Mouse (Mus musculus) gastrocnemius, adult 2 months (tissue): ENCODE results near the gene Mef2b. TPM values are rescaled to one million over a fixed set of nuclear protein-coding genes. Genes with fewer than 3 reads are reported as not detected.

Experiments used
- DNase-seq: peaks from one replicate; pipeline ENCODE4 v3.0.0; 2022
- H3K27ac ChIP-seq: fragments of 200-600 bp; 2 replicates; pipeline ENCODE4 v1.8.1; 2022; ENCODE audit warnings: mild to moderate bottlenecking
- H3K4me3 ChIP-seq: fragments of 200-600 bp; 2 replicates; pipeline ENCODE4 v1.8.1; 2022; ENCODE audit warnings: mild to moderate bottlenecking, moderate library complexity
- CTCF ChIP-seq: fragments of 200-600 bp; IDR thresholded peaks from 2 replicates; pipeline ENCODE4 v1.8.1; 2022; ENCODE audit warnings: antibody characterized with exemption, mild to moderate bottlenecking, moderate library complexity
- intact Hi-C: fragments of 180-260 bp; cut with DNase I; formaldehyde crosslinking; loops from one replicate; pipeline ENCODE4 v1.15.1; 2025
- total RNA-seq, 2 experiments: library from RNA; stranded (reverse); gene quantifications; 2 replicates each; pipeline ENCODE4 v1.2.3; 2021

The Mef2b gene
- total RNA-seq, 2 experiments from 2014 or later, result 0.31 to 0.56 TPM

DNA sequence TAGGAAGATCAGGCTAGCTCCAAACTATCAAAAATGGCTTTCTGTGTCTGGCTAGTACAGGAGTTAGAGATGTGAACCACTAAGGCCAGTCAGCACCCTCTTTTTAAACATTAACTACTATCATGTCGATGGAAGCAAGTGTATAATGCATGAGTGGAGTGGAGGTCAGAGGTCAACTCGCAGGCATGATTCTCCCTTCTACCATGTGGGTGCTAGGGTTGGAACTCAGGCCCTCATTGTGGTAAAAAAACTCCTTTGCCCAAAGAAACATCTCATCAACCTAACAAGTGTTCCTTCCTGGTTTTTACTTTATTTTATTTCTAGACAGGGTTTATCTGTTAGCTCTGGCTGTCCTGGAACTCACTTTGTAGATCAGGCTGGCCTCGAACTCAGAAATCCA, 31.2 kb downstream of the Mef2b start:
- no peak for DNase-seq
- intact Hi-C loops, result loop anchor here (5.0 kb wide), 1 partner anchor 248 kb away; no protein-coding TSS in a partner anchor
- TF ChIP-seq CTCF, result no peak
- Histone ChIP-seq H3K4me3 (no peak overlapping the region), H3K27ac (no peak overlapping the region)

GRCm38 (mm10) chr8:70171240-70171639, 31.7 kb downstream of the Mef2b start:
- TF ChIP-seq CTCF, result no peak
- no peak for DNase-seq
- intact Hi-C loops, result loop anchor here (5.0 kb wide), 1 partner anchor 249 kb away; no protein-coding TSS in a partner anchor
- H3K27ac ChIP-seq, result no peak overlapping the region
- H3K4me3 ChIP-seq, result no peak overlapping the region

DNA sequence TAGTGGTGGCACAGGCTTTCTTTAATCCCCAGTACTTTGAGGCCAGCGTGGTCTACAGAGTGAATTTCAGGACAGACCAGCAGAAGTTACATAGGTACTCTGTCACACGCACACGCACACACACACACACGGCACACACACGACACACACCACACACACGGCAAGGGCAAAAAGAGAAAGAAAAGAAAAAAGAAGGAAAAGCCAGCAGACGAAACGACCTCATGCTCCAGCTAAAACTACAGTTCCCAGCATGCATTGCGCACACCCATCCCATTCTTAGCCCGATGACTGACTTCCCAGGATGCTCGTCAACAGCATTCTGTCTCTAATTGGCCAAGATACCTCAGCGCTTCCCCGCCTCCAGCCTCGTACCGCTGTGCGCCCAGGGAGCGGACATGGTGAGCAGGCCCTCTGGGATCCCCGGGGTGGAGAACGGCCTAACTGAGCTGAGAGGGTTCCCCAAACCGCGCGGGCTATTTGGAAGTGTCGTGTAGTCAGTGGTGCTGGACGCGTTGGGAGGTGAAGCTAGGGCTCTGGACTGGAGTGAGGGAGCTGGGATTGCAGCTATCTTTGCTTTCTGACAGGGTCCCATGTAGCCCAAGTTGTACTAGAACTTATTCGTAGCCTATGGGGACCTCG, 32.7 kb downstream of the Mef2b start, which contains the start of gene Tmem161a:
TSS of gene Tmem161a (plus strand) at position 314 of the 639 bp plus-strand sequence.
- peak; percentile 94 for DNase-seq
- Histone ChIP-seq H3K27ac (peak within 1 kb of the TSS; percentile 95), H3K4me3 (peak within 1 kb of the TSS; percentile 91)
- intact Hi-C loops, result loop anchor here (2.0 to 5.0 kb wide), 2 partner anchors 33 to 250 kb away; partner anchors contain the start of genes Borcs8, Mef2b and Rfxank
- 0 out of 2 replicates have a peak, but pooled peaks have one; percentile 2 for TF ChIP-seq CTCF

DNA sequence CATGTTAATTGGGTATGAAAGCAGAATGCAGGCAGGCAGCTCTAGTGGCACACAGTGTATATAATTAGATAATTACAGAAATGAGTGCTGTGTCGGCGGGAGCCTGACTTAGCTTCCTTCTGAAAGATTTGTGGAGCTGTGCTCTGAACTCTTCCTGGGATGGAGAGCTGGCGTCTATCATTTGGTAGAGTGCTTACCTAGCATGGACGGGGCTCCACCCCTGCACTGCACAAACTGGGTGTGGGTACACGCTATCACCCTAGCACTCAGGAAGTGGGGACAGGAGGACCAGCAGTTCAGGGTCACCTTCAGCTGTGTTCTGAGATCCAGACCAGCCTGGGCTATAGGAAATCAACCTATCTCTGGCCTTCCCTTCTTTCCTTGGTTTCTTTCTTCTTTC, 33.8 kb downstream of the Mef2b start:
- no peak for DNase-seq
- intact Hi-C loops, result loop anchor here (2.0 to 5.0 kb wide), 2 partner anchors 35 to 251 kb away; partner anchors contain the start of genes Borcs8, Mef2b and Rfxank
- TF ChIP-seq CTCF, result no peak
- Histone ChIP-seq H3K4me3 (peak overlapping the region; percentile 19; the same call in 1 of the 2 replicates), H3K27ac (no peak overlapping the region)

GRCm38 (mm10) chr8:70174079-70174478, 34.6 kb downstream of the Mef2b start:
- intact Hi-C loops, result loop anchor here (5.0 kb wide), 1 partner anchor 252 kb away; no protein-coding TSS in a partner anchor
- no peak overlapping the region for H3K4me3 ChIP-seq
- DNase-seq, result no peak
- no peak for TF ChIP-seq CTCF
- no peak overlapping the region for H3K27ac ChIP-seq

GRCm38 (mm10) chr8:70178231-70178630, 38.7 kb downstream of the Mef2b start:
- H3K4me3 ChIP-seq, result no peak overlapping the region
- DNase-seq, result no peak
- intact Hi-C loops, result loop anchor here (1.0 kb wide), 1 partner anchor 45 kb away; no protein-coding TSS in a partner anchor
- no peak overlapping the region for H3K27ac ChIP-seq
- TF ChIP-seq CTCF, result no peak

GRCm38 (mm10) chr8:70179082-70179481, 39.6 kb downstream of the Mef2b start:
- no peak for DNase-seq
- no peak overlapping the region for H3K4me3 ChIP-seq
- no peak overlapping the region for H3K27ac ChIP-seq
- intact Hi-C loops, result no loop called here
- peak; percentile 65 for TF ChIP-seq CTCF

DNA sequence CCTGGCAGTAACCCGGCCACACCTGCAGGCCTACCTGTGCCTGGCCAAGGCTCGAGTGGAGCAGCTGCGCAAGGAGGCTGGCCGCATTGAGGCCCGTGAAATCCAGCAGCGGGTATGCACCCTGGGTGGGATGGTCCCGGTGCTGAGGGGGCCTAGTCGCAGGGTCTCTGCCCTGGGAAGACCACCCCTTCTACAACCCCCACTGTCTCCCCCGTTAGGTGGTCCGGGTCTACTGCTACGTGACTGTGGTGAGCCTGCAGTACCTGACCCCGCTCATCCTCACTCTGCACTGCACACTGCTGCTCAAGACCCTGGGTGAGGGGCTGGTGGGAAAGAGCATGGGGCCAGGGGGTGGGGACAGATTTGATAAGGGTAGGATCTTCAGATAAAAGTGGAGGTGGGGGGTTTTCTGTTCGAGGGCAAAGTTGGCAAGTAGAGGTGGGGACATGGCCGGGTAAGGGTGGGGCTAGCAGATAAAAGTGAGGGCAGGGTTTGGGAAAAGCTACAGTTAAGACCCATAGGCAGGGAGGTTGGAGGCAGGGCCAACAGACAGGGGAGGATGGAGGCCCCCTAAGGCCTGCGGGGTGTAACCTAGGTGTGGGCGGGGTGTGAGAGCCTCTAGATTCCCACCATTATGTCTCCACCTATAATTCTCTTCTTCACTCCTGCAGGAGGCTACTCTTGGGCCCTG, 41.8 kb downstream of the Mef2b start:
- intact Hi-C loops, result no loop called here
- DNase-seq, result no peak
- H3K27ac ChIP-seq, result no peak overlapping the region

GRCm38 (mm10) chr8:70181903-70182252, 42.4 kb downstream of the Mef2b start:
- no peak for TF ChIP-seq CTCF
- no peak for DNase-seq
- no peak overlapping the region for H3K4me3 ChIP-seq
- H3K27ac ChIP-seq, result peak overlapping the region; percentile 8; the same call in 1 of the 2 replicates
- intact Hi-C loops, result no loop called here

More for the DNA sequence above, 41.8 kb downstream of the Mef2b start:
- no peak overlapping the region for H3K4me3 ChIP-seq
- no peak for TF ChIP-seq CTCF

DNA sequence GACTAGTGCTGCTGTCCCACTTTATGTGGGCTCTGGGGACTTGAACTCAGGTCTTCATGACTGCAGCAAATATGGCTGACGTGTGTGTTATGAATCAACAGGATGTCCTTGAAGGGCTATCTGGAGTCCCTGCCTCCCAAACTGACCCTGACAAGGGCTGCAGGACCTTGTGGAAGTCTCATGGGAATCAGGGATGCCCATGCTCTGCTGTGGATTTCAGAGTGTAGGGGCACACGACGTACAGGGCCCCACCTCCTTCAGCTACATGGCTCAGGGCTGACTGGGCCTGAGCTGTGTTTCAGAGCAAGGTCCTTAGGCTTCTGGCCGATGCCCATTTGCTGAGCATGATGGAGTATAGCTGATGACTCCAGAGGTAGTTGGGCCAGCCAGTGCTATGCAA, 43.7 kb downstream of the Mef2b start:
- no peak overlapping the region for H3K4me3 ChIP-seq
- H3K27ac ChIP-seq, result peak overlapping the region; percentile 50
- peak; percentile 48 for DNase-seq
- intact Hi-C loops, result no loop called here
- no peak for TF ChIP-seq CTCF

DNA sequence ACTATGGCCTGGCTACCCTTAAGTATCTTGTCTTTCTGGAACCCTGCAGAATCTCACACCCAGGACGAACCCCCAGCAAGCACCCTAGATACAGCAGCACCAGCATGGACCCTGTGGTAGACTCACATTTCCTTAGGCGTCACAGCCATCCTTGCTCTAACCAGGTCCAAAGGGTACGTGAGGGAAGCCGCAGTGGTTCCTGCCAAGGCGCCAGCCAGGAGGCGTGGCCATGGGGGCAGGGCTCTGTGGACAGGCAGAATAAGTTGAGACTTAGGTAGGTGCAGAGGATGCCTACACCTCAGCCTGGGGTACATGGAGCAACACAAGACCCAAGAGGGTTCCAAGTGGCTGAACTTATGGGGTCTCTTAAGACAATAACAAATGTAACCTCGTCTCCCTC, 49.2 kb downstream of the Mef2b start:
- no peak overlapping the region for H3K27ac ChIP-seq
- DNase-seq, result peak; percentile 54
- TF ChIP-seq CTCF, result no peak
- no peak overlapping the region for H3K4me3 ChIP-seq
- intact Hi-C loops, result no loop called here

DNA sequence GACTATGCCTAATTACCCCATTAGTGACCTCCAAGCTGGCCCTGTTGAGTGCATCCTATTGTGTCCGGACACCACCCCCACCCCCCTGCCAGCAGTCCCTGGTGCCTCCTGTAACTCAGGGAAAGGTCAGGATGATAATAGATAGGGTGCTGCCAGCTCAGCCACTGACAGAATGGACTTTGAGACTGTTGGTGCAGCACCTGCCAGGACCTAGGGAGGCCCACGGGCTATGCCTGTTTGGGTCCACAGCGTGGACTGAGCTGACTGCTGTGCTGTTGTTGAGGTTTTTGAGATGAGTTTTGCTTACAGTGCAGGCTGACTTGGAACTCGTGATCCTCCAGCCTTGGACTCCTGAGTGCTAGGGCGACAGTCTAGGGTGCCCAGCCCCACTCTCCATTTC, 53.7 kb downstream of the Mef2b start:
- intact Hi-C loops, result no loop called here
- no peak for TF ChIP-seq CTCF
- H3K4me3 ChIP-seq, result no peak overlapping the region
- peak overlapping the region; percentile 55 for H3K27ac ChIP-seq
- DNase-seq, result no peak

- intact Hi-C loops, result no loop called here
- Histone ChIP-seq H3K27ac (peak overlapping the region; percentile 55), H3K4me3 (no peak overlapping the region)
- TF ChIP-seq CTCF, result no peak
- no peak for DNase-seq
Observed at GRCm38 (mm10) chr8:70194191-70194590, 54.7 kb downstream of the Mef2b start.
